8 mouse cellular contexts compared by ENCODE assay signal in genomic region chr7:16405073-16405455, GRCm38 (mm10). TPM values are rescaled to one million over a fixed set of nuclear protein-coding genes. Genes with fewer than 3 reads are reported as not detected.
DNase-seq lines count a peak whose midpoint lies in the region; ATAC-seq lines count a peak whose summit lies in the region.

No protein-coding gene starts in this region.

- ATAC-seq in erythroblast, adult 5-6 weeks (replicated peaks; ENCODE audit: low FRiP score, poor library complexity, severe bottlenecking) = no peak
- 0 out of 2 replicates have a peak, but pooled peaks have one; percentile 4 for ATAC-seq in embryonic facial prominence, embryonic 14.5 days (ENCODE audit: low read depth)
- ATAC-seq in heart, embryonic 13.5 days (ENCODE audit: extremely low read depth, insufficient number of reproducible peaks, low FRiP score, low TSS enrichment) = no peak
- ATAC-seq in kidney, embryonic 15.5 days (replicated peaks; ENCODE audit: low FRiP score) = no peak
- ATAC-seq in inflammation-experienced regulatory T-cells, adult 6 months = no peak

- peak; percentile 92 for DNase-seq in embryonic facial prominence, embryonic 14.5 days (ENCODE audit: low spot score)
- peak; percentile 85 for DNase-seq in lung, postnatal 25 days (ENCODE audit: low spot score)
- peak; percentile 35 to 56 for DNase-seq in spleen, postnatal 36 days (ENCODE audit: low spot score in 2 of 2)

- H3K9ac ChIP-seq in embryonic facial prominence, embryonic 14.5 days (ENCODE audit: low read depth, low read length) = peak overlapping the region; percentile 37; the same call in 1 of the 2 replicates
- peak overlapping the region; percentile 68 for H3K9ac ChIP-seq in heart, embryonic 13.5 days
- H3K9ac ChIP-seq in kidney, embryonic 15.5 days = peak overlapping the region; percentile 9; the same call in 1 of the 2 replicates

- no peaks in the 10 kb centered on the region for H3K9me3 ChIP-seq in erythroblast, embryonic 14.5 days (ENCODE audit: control insufficient read depth, low read length)
- no peaks in the 10 kb centered on the region for H3K9me3 ChIP-seq in embryonic facial prominence, embryonic 14.5 days (ENCODE audit: control insufficient read depth, low read length)
- no peaks in the 10 kb centered on the region for H3K9me3 ChIP-seq in heart, embryonic 13.5 days
- no peaks in the 10 kb centered on the region for H3K9me3 ChIP-seq in kidney, embryonic 15.5 days (replicated peaks)

- no peaks in the 10 kb centered on the region for H3K27me3 ChIP-seq in erythroblast, embryonic 14.5 days (ENCODE audit: control insufficient read depth)
- no peaks in the 10 kb centered on the region for H3K27me3 ChIP-seq in embryonic facial prominence, embryonic 14.5 days (replicated peaks; ENCODE audit: control insufficient read depth, insufficient read depth, low read length)
- H3K27me3 ChIP-seq in heart, embryonic 13.5 days (replicated peaks) = no peaks in the 10 kb centered on the region
- no peaks in the 10 kb centered on the region for H3K27me3 ChIP-seq in kidney, embryonic 15.5 days

- peak overlapping the region; percentile 35 for H3K4me2 ChIP-seq in embryonic facial prominence, embryonic 14.5 days (ENCODE audit: low read depth, low read length)
- H3K4me2 ChIP-seq in heart, embryonic 13.5 days = peak overlapping the region; percentile 61
- H3K4me2 ChIP-seq in kidney, embryonic 15.5 days = peak overlapping the region; percentile 24

- H3K4me1 ChIP-seq in erythroblast, embryonic 14.5 days (ENCODE audit: control insufficient read depth) = peaks cover 66% of the 10 kb centered on the region
- peaks cover 29% of the 10 kb centered on the region for H3K4me1 ChIP-seq in embryonic facial prominence, embryonic 14.5 days (ENCODE audit: control insufficient read depth, insufficient read depth, low read length)
- H3K4me1 ChIP-seq in heart, embryonic 13.5 days = peaks cover 52% of the 10 kb centered on the region
- peaks cover 35% of the 10 kb centered on the region for H3K4me1 ChIP-seq in kidney, embryonic 15.5 days

- H3K27ac ChIP-seq in embryonic facial prominence, embryonic 14.5 days (replicated peaks; ENCODE audit: low read depth, low read length) = peak overlapping the region; percentile 89
- peak overlapping the region; percentile 93 for H3K27ac ChIP-seq in heart, embryonic 13.5 days (replicated peaks)
- H3K27ac ChIP-seq in kidney, embryonic 15.5 days = peak overlapping the region; percentile 93

- H3K36me3 ChIP-seq in erythroblast, embryonic 14.5 days (ENCODE audit: control insufficient read depth) = peaks cover 73% of the 10 kb centered on the region
- H3K36me3 ChIP-seq in embryonic facial prominence, embryonic 14.5 days (ENCODE audit: control insufficient read depth, insufficient read depth, low read length) = no peaks in the 10 kb centered on the region; the same call in 1 of the 2 replicates
- H3K36me3 ChIP-seq in heart, embryonic 13.5 days = peaks cover 14% of the 10 kb centered on the region
- 0 out of 2 replicates have a peak, but pooled peaks cover 7% of the 10 kb centered on the region for H3K36me3 ChIP-seq in kidney, embryonic 15.5 days

- peak overlapping the region; percentile 90 for H3K4me3 ChIP-seq in erythroblast, embryonic 14.5 days (replicated peaks)
- H3K4me3 ChIP-seq in embryonic facial prominence, embryonic 14.5 days (ENCODE audit: low read depth, low read length) = no peak overlapping the region
- peak overlapping the region; percentile 27 for H3K4me3 ChIP-seq in heart, embryonic 13.5 days
- H3K4me3 ChIP-seq in kidney, embryonic 15.5 days (replicated peaks) = no peak overlapping the region

- 54% methylated on average over 2 of the region's 2 CpGs for WGBS in embryonic facial prominence, embryonic 14.5 days
- 39% methylated on average over 2 of the region's 2 CpGs for WGBS in heart, embryonic 13.5 days
- 61% methylated on average over 2 of the region's 2 CpGs for WGBS in kidney, embryonic 15.5 days

RNA-seq across cellular contexts. Expression of gene Zc3h4, which starts 4.4 kb away (rescaled TPM):
- polyA plus RNA-seq in erythroblast, embryonic 14.5 days (2012) = 12.0 and 13.6 TPM in 2 replicates
- total RNA-seq in erythroblast, adult 5-6 weeks (2015; ENCODE audit: low replicate concordance) = 37.4 and 37.7 TPM in 2 replicates
- total RNA-seq in erythroblast, adult 5-6 weeks (2017; ENCODE audit: low replicate concordance) = 82.9 and 103 TPM in 2 replicates
- 12.1 and 13.3 TPM in 2 replicates for polyA plus RNA-seq in embryonic facial prominence, embryonic 14.5 days (2014; fragmentation: Nextera tagmentation; extraction: Ambion mirVana)
- 8.2 and 8.7 TPM in 2 replicates for polyA plus RNA-seq in heart, embryonic 13.5 days (2015; fragmentation: Nextera tagmentation; extraction: Ambion mirVana)
- polyA plus RNA-seq in kidney, embryonic 15.5 days (2015; fragmentation: Nextera tagmentation; extraction: Ambion mirVana) = 15.5 and 17.1 TPM in 2 replicates
- polyA plus RNA-seq in inflammation-experienced regulatory T-cells, adult 6 months (2017; shearing (Covaris generic)) = 10 to 100 TPM; 13.1 to 20.1 (median 17.3) TPM

RNA-seq across cellular contexts. Expression of gene Sae1, which starts 17.5 kb away (rescaled TPM):
- polyA plus RNA-seq in erythroblast, embryonic 14.5 days (2012) = 1.8 and 2.0 TPM in 2 replicates
- 19.4 and 29.5 TPM in 2 replicates for total RNA-seq in erythroblast, adult 5-6 weeks (2015; ENCODE audit: low replicate concordance)
- 61.9 and 62.0 TPM in 2 replicates for total RNA-seq in erythroblast, adult 5-6 weeks (2017; ENCODE audit: low replicate concordance)
- polyA plus RNA-seq in embryonic facial prominence, embryonic 14.5 days (2014; fragmentation: Nextera tagmentation; extraction: Ambion mirVana) = 232 and 287 TPM in 2 replicates
- polyA plus RNA-seq in heart, embryonic 13.5 days (2015; fragmentation: Nextera tagmentation; extraction: Ambion mirVana) = 210 and 223 TPM in 2 replicates
- polyA plus RNA-seq in kidney, embryonic 15.5 days (2015; fragmentation: Nextera tagmentation; extraction: Ambion mirVana) = 327 and 334 TPM in 2 replicates
- 100 to 1,000 TPM in 1 of 3 experiments, 10 to 100 TPM in 2; 72.6 to 121 (median 77.7) TPM for polyA plus RNA-seq in inflammation-experienced regulatory T-cells, adult 6 months (2017; shearing (Covaris generic))

RNA-seq across cellular contexts. Expression of gene Tmem160, which starts 47.5 kb away (rescaled TPM):
- 11.3 and 15.4 TPM in 2 replicates for polyA plus RNA-seq in erythroblast, embryonic 14.5 days (2012)
- total RNA-seq in erythroblast, adult 5-6 weeks (2015; ENCODE audit: low replicate concordance) = 8.2 TPM in 1 of 2 replicates, not detected in the other
- 4.6 and 6.1 TPM in 2 replicates for total RNA-seq in erythroblast, adult 5-6 weeks (2017; ENCODE audit: low replicate concordance)
- polyA plus RNA-seq in embryonic facial prominence, embryonic 14.5 days (2014; fragmentation: Nextera tagmentation; extraction: Ambion mirVana) = 49.5 and 54.5 TPM in 2 replicates
- polyA plus RNA-seq in heart, embryonic 13.5 days (2015; fragmentation: Nextera tagmentation; extraction: Ambion mirVana) = 73.2 and 79.2 TPM in 2 replicates
- 51.0 and 55.9 TPM in 2 replicates for polyA plus RNA-seq in kidney, embryonic 15.5 days (2015; fragmentation: Nextera tagmentation; extraction: Ambion mirVana)
- 1 to 10 TPM; 5.3 to 7.7 (median 7.6) TPM for polyA plus RNA-seq in inflammation-experienced regulatory T-cells, adult 6 months (2017; shearing (Covaris generic))

Comparison
In these comparisons a context has a peak if more than half of its experiments do, and no peak if none do; other contexts are left out.
1. H3K4me3 ChIP-seq: peak in erythroblast, embryonic 14.5 days (single experiment) and heart, embryonic 13.5 days (single experiment); none in embryonic facial prominence, embryonic 14.5 days (single experiment) and kidney, embryonic 15.5 days (single experiment).
2. H3K9ac ChIP-seq: peak in every context shown above with its lines; median percentile 68 in heart, embryonic 13.5 days; 37 in embryonic facial prominence, embryonic 14.5 days; 9 in kidney, embryonic 15.5 days.
3. RNA of gene Sae1, which starts 17.5 kb away (polyA plus RNA-seq): 327 to 334 TPM in kidney, embryonic 15.5 days, 232 to 287 TPM in embryonic facial prominence, embryonic 14.5 days, 210 to 223 TPM in heart, embryonic 13.5 days and 72.6 to 121 TPM in inflammation-experienced regulatory T-cells, adult 6 months; 1.8 to 2.0 TPM in erythroblast, embryonic 14.5 days; every median in the first group is over 10 times any median in the second.
4. Peak in every context shown above with its lines, with median percentiles within 50 percentile points of each other: DNase-seq, H3K27ac ChIP-seq and H3K4me2 ChIP-seq.